Mouse (Mus musculus): ENCODE results near the gene Elmod3.

The Elmod3 gene

DNA sequence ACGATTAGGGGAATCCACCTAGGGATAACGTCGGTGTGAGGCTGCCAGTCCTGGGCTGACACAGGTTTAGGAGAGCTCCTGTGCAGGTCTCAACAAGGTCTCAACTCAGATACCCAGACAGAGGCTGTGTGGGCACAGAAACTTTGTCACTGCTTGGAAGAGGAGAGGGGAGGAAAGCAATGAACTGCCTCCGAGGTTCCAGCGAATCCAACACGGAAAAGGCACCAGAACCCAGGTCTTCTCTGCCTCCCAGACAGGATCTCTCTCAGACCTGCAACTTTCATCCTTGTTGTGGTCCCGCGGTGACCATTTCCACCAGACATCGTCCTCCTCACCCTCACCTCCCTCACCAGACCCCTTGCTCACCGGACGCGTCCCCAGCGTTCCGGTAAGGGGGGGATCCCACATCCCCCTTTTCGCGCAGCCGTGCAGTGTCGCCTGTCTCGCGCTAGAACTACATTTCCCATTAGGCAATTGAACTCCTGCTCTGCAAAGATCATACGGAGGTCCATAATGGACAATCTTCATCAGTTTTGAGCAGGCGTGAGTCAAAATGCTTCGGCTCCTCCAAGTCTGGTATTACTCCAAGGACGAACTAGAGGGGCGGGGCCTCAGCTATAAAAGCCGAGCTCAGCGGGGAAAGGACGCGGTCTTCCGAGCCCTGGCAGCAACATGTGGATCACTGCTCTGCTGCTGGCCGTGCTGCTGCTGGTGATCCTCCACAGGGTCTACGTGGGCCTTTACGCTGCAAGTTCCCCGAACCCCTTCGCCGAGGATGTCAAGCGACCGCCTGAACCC lies at the start of gene Elmod3, which contains the start of gene Retsat:
Elmod3 (minus strand) TSS at position 458 of the 798 bp plus-strand sequence.
Retsat (plus strand) TSS at position 520 of the 798 bp plus-strand sequence.
- DNase-seq (ENCODE audit: low spot score in 2 of 2): peak; percentile 91 to 94

DNA sequence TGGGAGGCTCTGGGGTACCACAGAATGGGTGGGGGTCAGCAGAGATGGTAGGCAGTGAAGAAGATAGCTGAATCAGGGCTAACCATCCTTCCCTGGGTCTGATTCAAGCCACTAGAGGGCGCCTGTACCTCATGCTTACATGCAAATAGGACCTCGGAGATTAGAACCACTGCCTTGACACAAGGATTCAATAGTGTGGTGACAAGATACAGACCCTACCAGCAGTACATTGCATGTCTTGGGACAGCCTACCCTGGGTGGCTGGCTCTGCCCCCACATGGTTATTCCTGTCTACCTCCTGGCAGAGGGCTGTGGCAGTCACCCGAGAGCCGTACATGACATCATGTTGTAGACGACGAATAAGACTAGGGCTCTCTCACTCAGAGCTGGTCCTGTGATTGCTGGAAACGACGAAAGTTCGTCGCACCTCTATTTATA lies 49.2 kb upstream of the Elmod3 start:
- peak; percentile 28 to 85 for DNase-seq (ENCODE audit: low spot score in 2 of 2)

DNA sequence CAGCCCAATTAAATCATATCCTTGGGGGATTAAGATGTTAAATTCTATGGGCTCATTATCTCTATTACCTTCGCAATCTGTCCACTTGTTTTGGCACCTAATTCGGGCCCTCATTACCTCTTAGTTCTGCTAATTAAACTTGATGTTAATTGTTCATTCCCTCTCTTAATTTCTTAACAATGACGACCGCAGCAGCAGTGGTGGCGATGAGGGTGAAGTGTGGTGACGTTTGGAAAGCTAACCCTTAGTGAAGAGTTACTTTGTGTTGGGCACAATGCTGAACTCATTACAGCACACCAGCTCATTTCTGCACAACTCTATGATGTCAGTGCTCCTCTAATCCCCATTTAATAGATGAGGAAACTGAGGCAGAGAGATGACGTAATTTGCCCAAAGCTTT lies 47.2 kb upstream of the Elmod3 start:
- DNase-seq (ENCODE audit: low spot score in 2 of 2): no peak

- DNase-seq (ENCODE audit: low spot score in 2 of 2): no peak
Measured at GRCm38 (mm10) chr6:72644576-72644975, 46.4 kb upstream of the Elmod3 start.

DNA sequence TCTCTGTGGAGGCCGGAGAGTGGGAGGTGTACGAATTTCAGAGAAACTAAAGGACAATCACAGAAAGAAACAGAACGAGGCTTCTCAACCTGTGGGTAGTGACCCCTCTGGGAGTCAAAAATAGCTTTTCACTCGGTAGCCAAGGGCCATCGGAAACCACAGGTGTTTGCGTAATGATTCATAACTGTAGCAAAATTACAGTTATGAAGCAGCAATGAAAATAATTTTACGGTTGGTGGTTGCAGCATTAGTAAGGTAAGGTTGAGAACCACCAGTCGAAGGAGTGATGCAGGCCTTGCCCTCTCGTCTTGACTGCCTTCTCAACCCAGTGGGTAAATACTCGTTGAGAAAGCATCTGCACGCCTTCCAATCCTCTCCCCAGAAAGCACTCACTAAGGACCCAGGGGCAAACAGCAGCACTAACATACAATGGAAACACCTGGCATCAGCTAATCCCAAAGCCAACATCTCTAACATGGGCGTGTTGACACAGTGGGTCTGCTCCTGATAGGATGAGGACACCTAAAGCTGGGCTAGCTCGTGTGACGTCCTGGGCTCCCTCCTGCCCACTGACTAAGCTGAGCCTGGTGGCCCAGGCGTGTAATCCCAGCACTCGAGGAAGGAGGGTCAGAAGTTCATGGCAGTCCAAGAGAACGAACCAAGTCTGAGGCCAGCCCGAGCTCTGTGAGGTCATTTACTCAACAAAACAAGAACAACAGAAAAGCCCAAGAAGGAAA lies 43.2 kb upstream of the Elmod3 start:
- no peak for DNase-seq (ENCODE audit: low spot score in 2 of 2)

- no peak for DNase-seq (ENCODE audit: low spot score in 2 of 2)
Measured at GRCm38 (mm10) chr6:72636940-72637339, 38.7 kb upstream of the Elmod3 start.

- DNase-seq (ENCODE audit: low spot score in 2 of 2): peak in 1 of 2 experiments; percentile 65
Measured at GRCm38 (mm10) chr6:72635760-72636431, 37.7 kb upstream of the Elmod3 start.

DNA sequence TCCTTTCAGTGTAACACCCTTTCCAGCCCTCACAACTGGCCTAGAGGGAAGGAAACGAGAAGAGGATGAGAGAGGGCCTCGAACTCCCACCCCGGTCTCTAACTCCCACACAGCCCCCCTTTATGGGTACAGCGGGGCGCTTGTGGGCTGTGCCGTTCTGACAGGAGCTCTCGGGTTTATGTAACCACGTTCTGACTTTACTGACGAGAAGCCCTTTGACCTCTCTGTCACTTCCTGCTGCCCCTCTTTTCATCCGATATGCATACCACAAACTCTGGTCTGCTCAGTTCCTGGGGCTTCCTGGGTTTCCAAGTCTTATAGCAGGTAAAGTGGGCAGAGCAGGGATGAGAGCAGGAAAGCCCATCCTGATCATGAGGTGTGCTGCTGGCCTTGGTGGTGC lies 36.1 kb upstream of the Elmod3 start:
- DNase-seq (ENCODE audit: low spot score in 2 of 2): no peak

DNA sequence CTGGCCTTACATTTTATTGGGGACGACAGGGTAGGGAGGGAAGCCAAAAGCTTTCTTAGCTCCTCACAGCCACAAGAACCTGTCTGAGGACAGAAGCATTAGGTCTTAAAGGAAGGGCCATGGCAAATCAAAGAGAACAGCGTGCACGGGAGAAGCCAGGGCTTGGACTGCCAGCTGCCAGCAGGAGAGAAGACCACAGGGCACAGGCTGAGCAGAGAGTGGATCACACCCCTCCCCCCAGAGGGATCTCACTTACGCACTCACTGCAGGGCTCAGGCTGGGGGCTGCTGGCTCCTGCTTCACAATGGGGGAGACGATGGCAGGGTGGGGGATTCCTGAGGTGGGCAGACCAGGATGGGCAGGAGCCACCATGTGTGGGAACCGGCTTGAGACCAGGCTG lies 33.5 kb upstream of the Elmod3 start:
- DNase-seq (ENCODE audit: low spot score in 2 of 2): no peak

DNA sequence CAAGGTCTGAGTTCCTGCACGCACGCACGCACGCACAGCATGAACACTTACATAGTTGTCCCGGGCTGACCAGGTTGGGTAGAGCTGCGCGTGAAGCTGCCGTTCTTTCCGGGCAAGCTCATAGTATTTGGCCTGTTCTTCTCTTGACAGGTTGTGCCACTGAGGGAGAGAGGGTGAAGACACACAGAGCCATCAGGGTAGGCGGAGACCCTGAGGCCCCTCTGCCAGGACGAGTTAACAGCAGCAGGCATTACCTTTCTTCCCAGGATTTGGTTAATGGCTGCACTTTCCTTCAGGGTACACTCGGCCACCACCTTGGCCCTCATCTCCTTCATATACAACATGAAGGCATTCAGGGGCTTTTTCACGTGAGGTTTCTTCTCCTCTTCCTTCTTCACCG lies 32.7 kb upstream of the Elmod3 start:
- no peak for DNase-seq (ENCODE audit: low spot score in 2 of 2)

GRCm38 (mm10) chr6:72630370-72630769 lies 32.2 kb upstream of the Elmod3 start:
- DNase-seq (ENCODE audit: low spot score in 2 of 2): no peak

GRCm38 (mm10) chr6:72627276-72627675 lies 29.1 kb upstream of the Elmod3 start:
- DNase-seq (ENCODE audit: low spot score in 2 of 2): no peak

GRCm38 (mm10) chr6:72626391-72626790 lies 28.2 kb upstream of the Elmod3 start:
- no peak for DNase-seq (ENCODE audit: low spot score in 2 of 2)

DNA sequence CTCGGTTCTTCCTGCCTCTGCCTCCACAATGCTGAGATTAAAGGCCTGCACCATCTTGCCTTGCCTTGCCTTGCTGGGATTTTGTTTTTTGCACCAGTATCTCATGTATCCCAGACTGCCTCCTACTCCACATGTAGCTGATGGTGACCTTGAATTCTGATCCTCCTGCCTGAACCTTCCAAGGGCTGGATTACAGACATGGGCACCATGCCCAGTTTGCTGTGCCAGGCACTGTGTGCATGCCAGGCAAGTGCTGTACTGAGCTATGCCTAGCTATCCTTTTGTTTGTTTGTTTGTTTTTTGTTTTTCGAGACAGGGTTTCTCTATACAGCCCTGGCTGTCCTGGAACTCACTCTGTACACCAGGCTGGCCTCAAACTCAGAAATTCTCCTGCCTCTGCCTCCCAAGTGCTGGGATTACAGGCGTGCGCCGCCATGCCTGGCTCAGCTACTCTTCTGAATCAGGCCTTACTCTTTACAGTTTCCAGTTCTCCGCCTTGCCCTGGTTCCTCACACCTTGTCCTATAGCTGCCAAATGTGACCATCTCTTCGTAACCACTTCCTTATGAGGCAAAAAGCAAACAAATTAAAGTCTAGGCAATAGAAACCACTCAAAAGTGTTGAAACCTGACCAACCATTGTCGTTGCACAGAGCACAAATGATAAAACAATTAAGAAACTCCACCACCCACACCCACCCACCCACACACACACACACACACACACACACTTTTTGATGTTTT lies 25.6 kb upstream of the Elmod3 start:
- no peak for DNase-seq (ENCODE audit: low spot score in 2 of 2)

DNA sequence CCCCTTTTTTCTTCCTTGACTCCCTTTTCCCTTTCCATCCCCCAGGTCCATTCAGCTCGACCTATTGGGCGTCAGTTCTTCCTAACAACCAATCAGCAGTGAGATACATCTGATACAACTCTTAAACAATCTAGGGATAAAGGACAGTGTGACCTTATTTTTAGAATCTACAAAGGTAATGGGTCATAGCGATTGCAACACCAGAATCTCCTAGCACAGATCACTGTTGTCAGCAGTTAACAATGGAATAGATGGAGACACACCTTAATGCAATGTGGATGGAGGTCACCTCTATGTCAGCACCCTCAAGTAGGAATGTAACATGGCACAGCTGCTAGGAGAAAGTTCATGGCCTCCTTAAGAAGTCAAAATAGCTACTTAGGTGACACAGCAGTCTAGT lies 24.7 kb upstream of the Elmod3 start:
- no peak for DNase-seq (ENCODE audit: low spot score in 2 of 2)

- no peak for DNase-seq (ENCODE audit: low spot score in 2 of 2)
Measured at GRCm38 (mm10) chr6:72620920-72621319, 22.7 kb upstream of the Elmod3 start.

GRCm38 (mm10) chr6:72619734-72620532 lies 21.7 kb upstream of the Elmod3 start:
- DNase-seq (ENCODE audit: low spot score in 2 of 2): no peak

GRCm38 (mm10) chr6:72616643-72617288 lies 18.6 kb upstream of the Elmod3 start, which contains the start of gene Tgoln1:
TSS of gene Tgoln1 (minus strand) at chr6:72617000.
- peak; percentile 79 to 90 for DNase-seq (ENCODE audit: low spot score in 2 of 2)

DNA sequence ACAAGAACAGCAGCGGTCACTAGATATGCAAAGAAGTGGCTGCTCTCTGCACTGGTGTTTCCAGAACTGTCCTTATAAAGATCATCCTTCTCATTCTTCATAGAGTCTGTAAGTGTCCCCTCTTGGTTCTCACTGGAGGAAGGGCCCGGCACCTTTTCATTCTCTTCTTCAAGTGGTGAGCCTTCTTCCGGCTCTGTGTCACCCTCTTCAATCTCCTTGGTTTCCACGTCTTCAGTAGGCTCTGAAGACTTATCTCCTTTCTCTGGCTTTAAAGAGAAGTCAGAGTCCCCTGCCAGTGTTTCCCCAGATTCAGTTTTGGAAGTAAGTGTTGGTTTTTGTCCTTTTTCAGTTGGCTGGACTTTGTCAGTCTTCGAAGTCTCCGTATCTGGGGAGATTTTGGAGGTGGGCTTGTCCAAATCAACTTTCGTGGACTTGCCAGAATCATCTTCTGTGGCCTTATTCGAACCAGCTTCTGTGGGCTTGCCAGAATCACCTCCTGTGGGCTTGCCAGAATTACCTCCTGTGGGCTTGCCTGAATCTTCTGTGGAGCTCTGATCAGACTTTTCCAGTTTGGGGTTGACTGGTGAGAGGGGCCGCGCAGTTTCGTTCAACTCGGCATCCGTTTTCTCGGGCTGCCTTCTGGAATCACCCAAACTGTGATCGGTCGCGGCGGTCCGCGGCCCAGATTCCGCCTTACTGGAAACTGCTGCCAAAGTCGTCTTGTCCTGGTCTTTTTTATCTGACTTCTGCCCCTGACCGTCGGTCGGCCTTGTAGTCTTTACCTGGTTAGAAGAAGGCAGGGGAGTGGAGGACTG lies 17.6 kb upstream of the Elmod3 start:
- no peak for DNase-seq (ENCODE audit: low spot score in 2 of 2)
